Mouse (Mus musculus) cerebellum, adult 8-10 months (tissue): ENCODE measurements at regions not wholly inside any gene's neighbourhood (a gene's known extent, or its start where the extent isn't known, plus 50 kb on each side); places are given as distances from the start of the nearest gene placed in this dataset.

ENCODE experiments used
- DNase-seq: peaks from one replicate; pipeline ENCODE4 v3.0.0; 2022

GRCm38 (mm10) chr10:117579210-117579609, 50.1 kb upstream of the Cpm start:
- DNase-seq, result no peak

GRCm38 (mm10) chr10:117578696-117579146, 50.6 kb upstream of the Cpm start:
- DNase-seq, result no peak

- no peak for DNase-seq
Measured at GRCm38 (mm10) chr10:117577970-117578695, 51.2 kb upstream of the Cpm start.

- no peak for DNase-seq
Measured at GRCm38 (mm10) chr10:117576881-117577730, 52.2 kb upstream of the Cpm start.

- DNase-seq, result no peak
Measured at GRCm38 (mm10) chr10:117576154-117576859, 53.0 kb upstream of the Cpm start.

- no peak for DNase-seq
Measured at GRCm38 (mm10) chr10:117575404-117576153, 53.7 kb upstream of the Cpm start.

GRCm38 (mm10) chr10:117574915-117575314, 54.4 kb upstream of the Cpm start:
- no peak for DNase-seq

- DNase-seq, result no peak
Measured at GRCm38 (mm10) chr10:117574056-117574727, 55.1 kb upstream of the Cpm start.

- DNase-seq, result no peak
Measured at GRCm38 (mm10) chr10:117573596-117573850, 55.8 kb upstream of the Cpm start.

GRCm38 (mm10) chr10:117572746-117573595, 56.3 kb upstream of the Cpm start:
- DNase-seq, result no peak

- no peak for DNase-seq
Measured at GRCm38 (mm10) chr10:117571891-117572573, 57.3 kb upstream of the Cpm start.

- DNase-seq, result no peak
Measured at GRCm38 (mm10) chr10:117570971-117571861, 58.1 kb upstream of the Cpm start.

- no peak for DNase-seq
Measured at GRCm38 (mm10) chr10:117570091-117570970, 59.0 kb upstream of the Cpm start.

- no peak for DNase-seq
Measured at GRCm38 (mm10) chr10:117569301-117570079, 59.8 kb upstream of the Cpm start.

- DNase-seq, result no peak
Measured at GRCm38 (mm10) chr10:117568472-117569300, 60.6 kb upstream of the Cpm start.

GRCm38 (mm10) chr10:117568138-117568387, 61.2 kb upstream of the Cpm start:
- DNase-seq, result no peak
